Mouse (Mus musculus) embryonic fibroblast, embryonic 13.5 days (primary cell): ENCODE measurements around the gene Cenpc1.

ENCODE experiments used
- CTCF ChIP-seq: IDR thresholded peaks from 2 replicates; pipeline ENCODE4 v1.5.1; 2011; ENCODE audit warnings: mild to moderate bottlenecking, control low read depth, low read length, moderate library complexity, borderline replicate concordance; ENCODE audit not compliant: insufficient read depth
- POLR2A ChIP-seq: IDR thresholded peaks from 2 replicates; pipeline ENCODE4 v1.6.1; 2011; ENCODE audit warnings: low read depth, mild to moderate bottlenecking, control low read depth, low read length, moderate library complexity

- TF ChIP-seq CTCF (no peak), POLR2A (no peak)
Measured at GRCm38 (mm10) chr5:85992055-85992454, 73.3 kb downstream of the Cenpc1 start.
